Mouse (Mus musculus) heart, embryonic 11.5 days (tissue): ENCODE results near the gene Rorc. TPM values are rescaled to one million over a fixed set of nuclear protein-coding genes. Genes with fewer than 3 reads are reported as not detected.

Experiments
- ATAC-seq: fragments of 200-750 bp; cut with Nextera tagmentation; replicated peaks from 2 replicates; pipeline ENCODE4 v1.8.0; 2017; ENCODE audit warnings: moderate library complexity; ENCODE audit not compliant: insufficient number of reproducible peaks, low FRiP score, low TSS enrichment
- H3K27ac ChIP-seq: fragments of 300-500 bp; sonication (generic); 2 replicates; pipeline ENCODE4 v1.5.1; 2014; ENCODE audit warnings: mild to moderate bottlenecking, low read depth, low read length
- H3K27me3 ChIP-seq: fragments of 300-500 bp; sonication (generic); 2 replicates; pipeline ENCODE4 v1.6.1; 2014; ENCODE audit warnings: mild to moderate bottlenecking, low read length, mixed read lengths; ENCODE audit not compliant: control insufficient read depth, insufficient read depth
- H3K36me3 ChIP-seq: fragments of 300-500 bp; sonication (generic); 2 replicates; pipeline ENCODE4 v1.6.1; 2014; ENCODE audit warnings: mild to moderate bottlenecking, low read length, moderate library complexity, mixed read lengths; ENCODE audit not compliant: control insufficient read depth, insufficient read depth
- H3K4me1 ChIP-seq: fragments of 300-500 bp; sonication (generic); 2 replicates; pipeline ENCODE4 v1.6.1; 2014; ENCODE audit warnings: low read length; ENCODE audit not compliant: control insufficient read depth, insufficient read depth
- H3K4me2 ChIP-seq: fragments of 300-500 bp; sonication (generic); 2 replicates; pipeline ENCODE4 v1.6.1; 2014; ENCODE audit warnings: mild to moderate bottlenecking, moderate library complexity
- H3K4me3 ChIP-seq: fragments of 300-500 bp; sonication (generic); 2 replicates; pipeline ENCODE4 v1.5.1; 2014; ENCODE audit warnings: low read depth, low read length
- H3K9ac ChIP-seq: fragments of 300-500 bp; sonication (generic); 2 replicates; pipeline ENCODE4 v1.6.1; 2014; ENCODE audit warnings: mild to moderate bottlenecking, low read depth, low read length, moderate library complexity
- H3K9me3 ChIP-seq: fragments of 300-500 bp; sonication (generic); replicated peaks from 2 replicates; pipeline ENCODE4 v1.6.1; 2016; ENCODE audit warnings: low read length; ENCODE audit not compliant: control insufficient read depth
- WGBS: fragments of 180-500 bp; shearing (Covaris S2); extraction: QIAGEN DNeasy Blood & Tissue Kit; methylation state at CpG from one replicate; pipeline ENCODE4 v1.1.7; 2014; ENCODE audit not compliant: insufficient replicate concordance; 5-methylcytosine and 5-hydroxymethylcytosine counted together
- polyA plus RNA-seq: library from polyadenylated mRNA; unstranded; fragments of >200 nt; fragmentation: Nextera tagmentation; extraction: Ambion mirVana; gene quantifications from 2 replicates; pipeline ENCODE4 v1.2.1, GENCODE M21; 2014

The Rorc gene
- polyA plus RNA-seq, 1 experiment from 2014 or later = 0.44 TPM

DNA sequence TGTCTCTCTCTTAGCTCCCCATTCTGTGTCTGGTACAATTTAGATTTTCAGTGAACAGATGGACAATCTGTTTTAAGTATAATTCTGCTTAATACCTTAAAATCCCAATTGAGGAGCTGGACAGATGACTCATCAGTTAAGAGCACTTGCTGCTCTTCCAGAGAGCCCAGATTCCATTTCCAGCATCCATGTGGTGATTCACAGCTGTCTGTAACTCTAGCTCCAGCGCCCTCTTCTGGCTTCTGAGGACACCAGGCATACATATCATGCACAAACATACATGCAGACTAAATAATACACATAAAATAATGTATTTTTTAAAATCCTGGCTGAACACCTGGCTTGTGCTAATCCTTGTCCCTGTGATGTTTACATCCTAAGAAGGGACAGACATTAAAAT, 11.8 kb upstream of the Rorc start:
- WGBS = 0% methylated on average over 1 of the region's 1 CpGs
- no peak overlapping the region for H3K9ac ChIP-seq
- no peaks in the 10 kb centered on the region for H3K4me1 ChIP-seq
- no peaks in the 10 kb centered on the region for H3K36me3 ChIP-seq
- no peaks in the 10 kb centered on the region for H3K9me3 ChIP-seq
- H3K27ac ChIP-seq = no peak overlapping the region
- H3K4me3 ChIP-seq = no peak overlapping the region
- ATAC-seq = no peak
- peaks cover 38% of the 10 kb centered on the region for H3K27me3 ChIP-seq
- no peak overlapping the region for H3K4me2 ChIP-seq

DNA sequence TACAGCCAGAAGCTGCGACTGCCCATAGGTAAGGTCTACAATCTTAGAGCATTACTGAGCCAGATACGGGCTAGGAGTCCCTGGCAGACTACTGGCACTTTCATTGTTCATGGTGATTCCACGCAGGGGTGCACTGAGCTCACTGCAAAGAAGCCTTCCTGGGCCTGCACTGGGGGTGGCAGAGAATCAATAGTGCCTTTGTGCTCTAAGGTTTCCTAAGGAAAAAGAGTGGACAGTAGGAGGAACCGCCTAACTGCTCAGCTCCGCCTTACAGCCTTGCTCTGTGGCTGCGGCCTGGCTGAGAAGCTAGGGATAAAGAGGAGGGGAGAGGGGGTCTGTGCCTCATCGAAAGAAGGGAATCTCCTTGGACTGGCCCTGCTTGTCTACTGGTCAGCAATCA, 10.5 kb upstream of the Rorc start, which contains the start of gene C2cd4d:
Gene C2cd4d (plus strand): TSS at position 301 of the 400 bp plus-strand sequence.
- H3K9ac ChIP-seq = peak within 1 kb of the TSS; percentile 70; the same call in 1 of the 2 replicates
- H3K27ac ChIP-seq = no peak within 1 kb of the TSS
- H3K4me3 ChIP-seq = peak within 1 kb of the TSS; percentile 55
- WGBS = 36% methylated on average over 7 of the region's 7 CpGs
- H3K4me1 ChIP-seq = no peaks in the 10 kb centered on the region
- H3K4me2 ChIP-seq = peak within 1 kb of the TSS; percentile 95
- H3K9me3 ChIP-seq = no peaks in the 10 kb centered on the region
- ATAC-seq = no peak
- no peaks in the 10 kb centered on the region for H3K36me3 ChIP-seq
- H3K27me3 ChIP-seq = peaks cover 43% of the 10 kb centered on the region

GRCm38 (mm10) chr3:94363291-94364153, 9.1 kb upstream of the Rorc start:
- H3K36me3 ChIP-seq = no peaks in the 10 kb centered on the region
- H3K4me1 ChIP-seq = no peaks in the 10 kb centered on the region
- no peak overlapping the region for H3K27ac ChIP-seq
- no peaks in the 10 kb centered on the region for H3K9me3 ChIP-seq
- WGBS = 4% methylated on average over 97 of the region's 97 CpGs
- H3K4me2 ChIP-seq = peak overlapping the region; percentile 95
- peak overlapping the region; percentile 70 for H3K9ac ChIP-seq
- H3K27me3 ChIP-seq = peaks cover 43% of the 10 kb centered on the region
- ATAC-seq = peak; percentile 53
- H3K4me3 ChIP-seq = peak overlapping the region; percentile 55

DNA sequence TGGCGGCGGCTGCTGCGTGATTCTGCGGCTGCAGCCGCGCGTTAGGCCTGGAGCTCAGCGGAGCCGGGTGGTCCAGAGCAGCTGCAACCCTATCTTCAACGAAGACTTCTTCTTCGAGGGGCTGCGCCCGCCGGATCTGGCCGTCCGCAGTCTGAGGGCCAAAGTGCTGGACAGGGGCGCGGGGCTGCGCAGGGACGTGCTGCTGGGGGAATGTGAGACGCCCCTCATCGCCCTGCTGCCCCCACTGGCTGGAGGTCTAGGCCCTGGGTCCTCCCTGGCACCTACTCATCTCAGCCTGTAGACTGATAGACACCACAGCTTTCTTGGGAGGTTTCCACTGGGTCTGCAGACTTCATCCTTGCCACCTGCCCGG, 8.5 kb upstream of the Rorc start:
- H3K4me1 ChIP-seq = no peaks in the 10 kb centered on the region
- peak overlapping the region; percentile 70 for H3K9ac ChIP-seq
- H3K27ac ChIP-seq = no peak overlapping the region
- H3K27me3 ChIP-seq = peaks cover 43% of the 10 kb centered on the region
- H3K9me3 ChIP-seq = no peaks in the 10 kb centered on the region
- peak overlapping the region; percentile 95 for H3K4me2 ChIP-seq
- 5% methylated on average over 23 of the region's 23 CpGs for WGBS
- H3K36me3 ChIP-seq = no peaks in the 10 kb centered on the region
- peak overlapping the region; percentile 55 for H3K4me3 ChIP-seq
- peak; percentile 6; the same call in 1 of the 2 replicates for ATAC-seq

- no peaks in the 10 kb centered on the region for H3K36me3 ChIP-seq
- no peak overlapping the region for H3K4me3 ChIP-seq
- H3K4me1 ChIP-seq = peaks cover 3% of the 10 kb centered on the region; the same call in 1 of the 2 replicates
- no peak overlapping the region for H3K9ac ChIP-seq
- no peak overlapping the region for H3K27ac ChIP-seq
- WGBS = 18% methylated on average over 3 of the region's 3 CpGs
- no peak overlapping the region for H3K4me2 ChIP-seq
- H3K27me3 ChIP-seq = peaks cover 35% of the 10 kb centered on the region
- no peak for ATAC-seq
- H3K9me3 ChIP-seq = no peaks in the 10 kb centered on the region
Measured at GRCm38 (mm10) chr3:94366761-94367160, 5.8 kb upstream of the Rorc start.

GRCm38 (mm10) chr3:94367511-94367910, 5.1 kb upstream of the Rorc start:
- WGBS = 75% methylated on average over 6 of the region's 6 CpGs
- H3K9me3 ChIP-seq = no peaks in the 10 kb centered on the region
- ATAC-seq = no peak
- no peaks in the 10 kb centered on the region for H3K36me3 ChIP-seq
- peaks cover 3% of the 10 kb centered on the region; the same call in 1 of the 2 replicates for H3K4me1 ChIP-seq
- H3K4me2 ChIP-seq = no peak overlapping the region
- peaks cover 29% of the 10 kb centered on the region for H3K27me3 ChIP-seq
- H3K27ac ChIP-seq = no peak overlapping the region
- H3K4me3 ChIP-seq = no peak overlapping the region
- no peak overlapping the region for H3K9ac ChIP-seq

- Histone ChIP-seq H3K9ac (no peak overlapping the region), H3K36me3 (no peaks in the 10 kb centered on the region), H3K4me1 (peaks cover 10% of the 10 kb centered on the region), H3K27me3 (peaks cover 27% of the 10 kb centered on the region), H3K4me3 (no peak overlapping the region), H3K9me3 (no peaks in the 10 kb centered on the region), H3K4me2 (no peak overlapping the region), H3K27ac (no peak overlapping the region)
- 55% methylated on average over 6 of the region's 6 CpGs for WGBS
- ATAC-seq = no peak
Measured at GRCm38 (mm10) chr3:94368631-94369030, 4.0 kb upstream of the Rorc start.

DNA sequence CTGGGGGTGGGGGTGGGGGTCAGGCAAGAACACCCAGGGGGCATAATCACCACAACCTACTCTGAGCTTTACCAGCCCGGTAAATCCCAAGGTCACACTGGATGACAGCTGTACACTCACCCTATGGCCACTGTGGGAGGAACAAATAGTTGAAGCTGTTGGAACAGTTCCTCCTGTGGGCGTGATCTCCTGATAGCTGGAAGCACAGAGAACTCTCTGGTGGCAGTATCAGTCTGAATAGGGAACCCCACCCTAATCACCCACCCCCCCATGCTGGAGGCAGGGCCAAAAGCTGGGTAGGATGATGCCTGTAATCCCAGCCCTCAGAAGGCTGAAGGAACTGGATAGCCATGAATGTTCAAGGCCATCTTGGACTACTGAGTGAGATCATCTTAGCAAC, 2.9 kb upstream of the Rorc start:
- no peak overlapping the region for H3K9ac ChIP-seq
- H3K27ac ChIP-seq = no peak overlapping the region
- no peak overlapping the region for H3K4me2 ChIP-seq
- no peak for ATAC-seq
- H3K4me3 ChIP-seq = no peak overlapping the region
- H3K36me3 ChIP-seq = no peaks in the 10 kb centered on the region
- no peaks in the 10 kb centered on the region for H3K9me3 ChIP-seq
- peaks cover 23% of the 10 kb centered on the region for H3K27me3 ChIP-seq
- peaks cover 12% of the 10 kb centered on the region for H3K4me1 ChIP-seq
- 17% methylated on average over 2 of the region's 2 CpGs for WGBS
